Comparison of ENCODE assay signal across 17 mouse cellular contexts in the genomic region with DNA sequence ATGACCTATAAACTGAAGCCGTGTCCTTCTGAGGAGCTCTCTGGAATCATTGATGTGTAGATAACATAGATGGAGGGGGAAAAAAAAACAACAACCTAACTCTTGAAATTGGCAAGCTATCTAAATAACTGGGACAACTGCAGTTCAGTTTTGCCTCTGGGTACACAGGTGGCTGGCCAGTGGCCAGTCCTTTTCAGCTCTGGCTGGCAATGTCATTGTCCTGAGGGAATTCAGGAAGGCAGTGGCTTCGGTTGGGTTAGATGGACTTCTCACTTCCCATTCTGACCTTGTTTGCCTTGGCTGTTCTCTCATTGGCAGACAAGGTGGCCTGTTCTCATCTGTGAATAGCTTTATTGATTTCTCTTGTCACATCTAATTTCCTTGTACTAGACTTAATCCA. TPM values are rescaled to one million over a fixed set of nuclear protein-coding genes. Genes with fewer than 3 reads are reported as not detected.
A peak's percentile ranks its signal among the peaks of the same experiment; 100 is the strongest.
DNase-seq lines count a peak whose midpoint lies in the region; ATAC-seq and TF ChIP-seq lines count a peak whose summit lies in the region.
"Had no signal": no experiment of that assay in that cellular context is flagged by ENCODE, and none has a peak within 500 bp of the region (broad histone marks: within the 10 kb centered on the region; RNA-seq: fewer than 3 reads in every experiment).

No protein-coding gene starts in this region.

- no peak for TF ChIP-seq CTCF in midbrain, postnatal 0 days (IDR thresholded peaks at IDR 0.05)

- H3K4me3 ChIP-seq in midbrain, postnatal 0 days (ENCODE audit: low read depth, low read length): no peak overlapping the region
- H3K4me3 ChIP-seq in midbrain, embryonic 13.5 days (replicated peaks): no peak overlapping the region
- H3K4me3 ChIP-seq: heart, embryonic 13.5 days; hindbrain, embryonic 10.5 days had no signal

- no peak overlapping the region for H3K9ac ChIP-seq in midbrain, postnatal 0 days (replicated peaks; ENCODE audit: low read length, poor library complexity, severe bottlenecking)
- H3K9ac ChIP-seq in midbrain, embryonic 13.5 days (replicated peaks): no peak overlapping the region
- H3K9ac ChIP-seq: heart, embryonic 13.5 days had no signal

- H3K4me1 ChIP-seq in midbrain, postnatal 0 days (ENCODE audit: insufficient read depth, low read length): no peaks in the 10 kb centered on the region
- no peaks in the 10 kb centered on the region for H3K4me1 ChIP-seq in midbrain, embryonic 13.5 days (replicated peaks)
- H3K4me1 ChIP-seq: heart, embryonic 13.5 days; hindbrain, embryonic 10.5 days had no signal

- H3K36me3 ChIP-seq in midbrain, postnatal 0 days (ENCODE audit: insufficient read depth, low read length): no peaks in the 10 kb centered on the region
- H3K36me3 ChIP-seq in midbrain, embryonic 13.5 days: no peaks in the 10 kb centered on the region
- H3K36me3 ChIP-seq: heart, embryonic 13.5 days; hindbrain, embryonic 10.5 days had no signal

- WGBS in midbrain, postnatal 0 days: 64% methylated on average over 2 of the region's 2 CpGs
- 66% methylated on average over 2 of the region's 2 CpGs for WGBS in midbrain, embryonic 13.5 days

- no peaks in the 10 kb centered on the region for H3K9me3 ChIP-seq in midbrain, postnatal 0 days (ENCODE audit: low read length)
- no peaks in the 10 kb centered on the region for H3K9me3 ChIP-seq in midbrain, embryonic 13.5 days
- H3K9me3 ChIP-seq: heart, embryonic 13.5 days; hindbrain, embryonic 10.5 days had no signal

- peak; percentile 17 for DNase-seq in kidney, adult 11 months
- no peak for DNase-seq in kidney, postnatal 14 days
- peak; percentile 30 for DNase-seq in midbrain, postnatal 0 days (ENCODE audit: low spot score)
- peak; percentile 42 for DNase-seq in cerebellum, adult 9-11 months
- no peak for DNase-seq in layer of hippocampus, postnatal 10 days (ENCODE audit: low spot score in 2 of 2)
- no peak for DNase-seq in ovary, postnatal 10 days (ENCODE audit: low spot score)
- DNase-seq: lung, adult 2 months had no signal

- no peaks in the 10 kb centered on the region for H3K27me3 ChIP-seq in midbrain, postnatal 0 days (ENCODE audit: insufficient read depth, low read length)
- no peaks in the 10 kb centered on the region for H3K27me3 ChIP-seq in midbrain, embryonic 13.5 days
- H3K27me3 ChIP-seq: heart, embryonic 13.5 days had no signal

- ATAC-seq in midbrain, postnatal 0 days (ENCODE audit: low FRiP score): no peak
- no peak for ATAC-seq in midbrain, embryonic 13.5 days

- no peak overlapping the region for H3K4me2 ChIP-seq in midbrain, postnatal 0 days (ENCODE audit: low read depth, low read length, poor library complexity, severe bottlenecking)
- no peak overlapping the region for H3K4me2 ChIP-seq in midbrain, embryonic 13.5 days (replicated peaks)
- H3K4me2 ChIP-seq: heart, embryonic 13.5 days had no signal

- H3K27ac ChIP-seq in midbrain, postnatal 0 days (ENCODE audit: low read depth, low read length): no peak overlapping the region
- no peak overlapping the region for H3K27ac ChIP-seq in midbrain, embryonic 13.5 days
- H3K27ac ChIP-seq: heart, embryonic 13.5 days; hindbrain, embryonic 10.5 days had no signal

RNA-seq across cellular contexts. Expression of a gene that starts 14.7 kb away (rescaled TPM):
- not detected in 2 replicates for total RNA-seq in midbrain, postnatal 0 days (2014; rRNA removed)
- not detected in 2 replicates for polyA plus RNA-seq in midbrain, postnatal 0 days (2015; fragmentation: Nextera tagmentation; extraction: Ambion mirVana)
- polyA plus RNA-seq in midbrain, embryonic 13.5 days (2015; fragmentation: Nextera tagmentation; extraction: Ambion mirVana): not detected in 2 replicates
- total RNA-seq in layer of hippocampus, postnatal 10 days (2021): not detected
- total RNA-seq: gastrocnemius, postnatal 4 days; left cerebral cortex, adult 18-20 months; megakaryocyte progenitor cell, adult 5-6 weeks; MEL had no signal
- polyA plus RNA-seq: frontal cortex, adult 2 months; heart, embryonic 13.5 days; hindbrain, embryonic 10.5 days; large intestine, adult 2 months; limb, embryonic 14.5 days; lung, adult 2 months had no signal

RNA-seq across cellular contexts. Expression of a gene that starts 44.6 kb away (rescaled TPM):
- total RNA-seq in midbrain, postnatal 0 days (2014; rRNA removed): not detected in 2 replicates
- not detected in 2 replicates for polyA plus RNA-seq in midbrain, postnatal 0 days (2015; fragmentation: Nextera tagmentation; extraction: Ambion mirVana)
- not detected in 2 replicates for polyA plus RNA-seq in midbrain, embryonic 13.5 days (2015; fragmentation: Nextera tagmentation; extraction: Ambion mirVana)
- total RNA-seq in layer of hippocampus, postnatal 10 days (2021): not detected
- total RNA-seq: gastrocnemius, postnatal 4 days; left cerebral cortex, adult 18-20 months; megakaryocyte progenitor cell, adult 5-6 weeks; MEL had no signal
- polyA plus RNA-seq: frontal cortex, adult 2 months; heart, embryonic 13.5 days; hindbrain, embryonic 10.5 days; large intestine, adult 2 months; limb, embryonic 14.5 days; lung, adult 2 months had no signal

RNA-seq across cellular contexts. Expression of a gene that starts 55.3 kb away (rescaled TPM):
- total RNA-seq in midbrain, postnatal 0 days (2014; rRNA removed): not detected in 2 replicates
- polyA plus RNA-seq in midbrain, postnatal 0 days (2015; fragmentation: Nextera tagmentation; extraction: Ambion mirVana): not detected in 2 replicates
- polyA plus RNA-seq in midbrain, embryonic 13.5 days (2015; fragmentation: Nextera tagmentation; extraction: Ambion mirVana): not detected in 2 replicates
- not detected for total RNA-seq in layer of hippocampus, postnatal 10 days (2021)
- total RNA-seq: gastrocnemius, postnatal 4 days; left cerebral cortex, adult 18-20 months; megakaryocyte progenitor cell, adult 5-6 weeks; MEL had no signal
- polyA plus RNA-seq: frontal cortex, adult 2 months; large intestine, adult 2 months; limb, embryonic 14.5 days; lung, adult 2 months had no signal

Comparison
In these comparisons a context has a peak if more than half of its experiments do, and no peak if none do; other contexts are left out.
1. DNase-seq: peak in kidney, adult 11 months (single experiment), midbrain, postnatal 0 days (single experiment) and cerebellum, adult 9-11 months (single experiment); none in kidney, postnatal 14 days (single experiment), layer of hippocampus, postnatal 10 days (0 of 2) and ovary, postnatal 10 days (single experiment).